Mouse (Mus musculus) inflammation-experienced regulatory T-cells, adult 6 months (primary cell): ENCODE results near the gene Kif22. TPM values are rescaled to one million over a fixed set of nuclear protein-coding genes. Genes with fewer than 3 reads are reported as not detected.

ENCODE experiments used
- ATAC-seq: one replicate; pipeline ENCODE4 v1.8.0; 2017
- polyA plus RNA-seq, 3 experiments: library from polyadenylated mRNA; unstranded; fragments of 100-300 nt; shearing (Covaris generic); gene quantifications; one replicate each; pipeline ENCODE4 v1.2.1; 2017

Kif22 gene
- polyA plus RNA-seq, 3 experiments from 2014 or later: 11.7 to 94.2 (median 13.8) TPM

GRCm38 (mm10) chr7:126983113-126983512 lies 59.2 kb downstream of the Kif22 start:
- no peak for ATAC-seq

GRCm38 (mm10) chr7:126982054-126982453 lies 60.2 kb downstream of the Kif22 start:
- ATAC-seq: no peak

- no peak for ATAC-seq
Measured at GRCm38 (mm10) chr7:126981601-126982000, 60.7 kb downstream of the Kif22 start.

GRCm38 (mm10) chr7:126978841-126979240 lies 63.4 kb downstream of the Kif22 start:
- no peak for ATAC-seq

Other genes with a start within 250 kb of the Kif22 start
- gene Ppp4c, start 250.0 kb downstream of the Kif22 start, polyA plus RNA-seq: 100 to 1,000 TPM; 118 to 168 (median 129) TPM
- gene Fam57b, start 244.8 kb downstream of the Kif22 start, polyA plus RNA-seq: not detected
- gene 4930451I11Rik, start 210.8 kb downstream of the Kif22 start, polyA plus RNA-seq: not detected
- not detected for gene Doc2a, start 195.1 kb downstream of the Kif22 start, polyA plus RNA-seq
- gene Hirip3, start 180.5 kb downstream of the Kif22 start, polyA plus RNA-seq: 10 to 100 TPM; 11.2 to 19.3 (median 18.2) TPM
- gene Ino80e, start 180.1 kb downstream of the Kif22 start, polyA plus RNA-seq: 10 to 100 TPM; 63.0 to 88.4 (median 68.7) TPM
- 10 to 100 TPM; 16.8 to 20.3 (median 19.6) TPM for gene Taok2, start 157.8 kb downstream of the Kif22 start, polyA plus RNA-seq
- gene Tmem219, start 119.6 kb downstream of the Kif22 start, polyA plus RNA-seq: 10 to 100 TPM; 36.8 to 69.8 (median 47.7) TPM
- gene Kctd13, start 113.6 kb downstream of the Kif22 start, polyA plus RNA-seq: 1 to 10 TPM; 6.1 to 7.9 (median 6.3) TPM
- gene Asphd1, start 92.9 kb downstream of the Kif22 start, polyA plus RNA-seq: under 1 TPM in 1 of 3 experiments, not detected in 2; 0.34 TPM
- under 1 TPM; 0.69 to 0.87 (median 0.77) TPM for gene Sez6l2, start 91.9 kb downstream of the Kif22 start, polyA plus RNA-seq
- gene Cdipt, start 66.6 kb downstream of the Kif22 start, polyA plus RNA-seq: 100 to 1,000 TPM; 104 to 127 (median 115) TPM
- gene Cdiptos, start 66.4 kb downstream of the Kif22 start, polyA plus RNA-seq: 1 to 10 TPM in 2 of 3 experiments, under 1 TPM in 1; 0.91 to 1.8 (median 1.3) TPM
- 10 to 100 TPM; 15.2 to 19.7 (median 16.2) TPM for gene Mvp, start 27.9 kb downstream of the Kif22 start, polyA plus RNA-seq
- not detected for gene Pagr1b, start 26.0 kb downstream of the Kif22 start, polyA plus RNA-seq
- gene Pagr1a, start 25.1 kb downstream of the Kif22 start, polyA plus RNA-seq: 10 to 100 TPM; 34.7 to 44.5 (median 42.6) TPM
- 10 to 100 TPM; 42.5 to 62.2 (median 46.4) TPM for gene Gm42742, start 21.4 kb downstream of the Kif22 start, polyA plus RNA-seq
- gene Prrt2, start 21.3 kb downstream of the Kif22 start, polyA plus RNA-seq: 1 to 10 TPM in 1 of 3 experiments, under 1 TPM in 1, not detected in 1; 0.97 to 1.1 TPM
- gene Maz, start 15.4 kb downstream of the Kif22 start, polyA plus RNA-seq: 10 to 100 TPM; 18.6 to 22.4 (median 21.4) TPM
- 1 to 10 TPM in 1 of 3 experiments, not detected in 2; 1.6 TPM for gene Zg16, start 44.9 kb upstream of the Kif22 start, polyA plus RNA-seq
- 100 to 1,000 TPM; 248 to 287 (median 263) TPM for gene AI467606, start 48.9 kb upstream of the Kif22 start, polyA plus RNA-seq
- gene Qprt, start 79.8 kb upstream of the Kif22 start, polyA plus RNA-seq: 10 to 100 TPM in 2 of 3 experiments, 1 to 10 TPM in 1; 7.8 to 15.5 (median 15.0) TPM
- gene Spn, start 95.4 kb upstream of the Kif22 start, polyA plus RNA-seq: 100 to 1,000 TPM; 105 to 226 (median 130) TPM
- 10 to 100 TPM; 43.2 to 56.9 (median 48.7) TPM for gene Cd2bp2, start 153.6 kb upstream of the Kif22 start, polyA plus RNA-seq
- 10 to 100 TPM; 13.2 to 16.6 (median 13.6) TPM for gene Tbc1d10b, start 166.0 kb upstream of the Kif22 start, polyA plus RNA-seq
- gene Mylpf, start 166.4 kb upstream of the Kif22 start, polyA plus RNA-seq: 10 to 100 TPM; 23.0 to 25.8 (median 23.4) TPM
- gene Zfp553, start 190.6 kb upstream of the Kif22 start, polyA plus RNA-seq: 1 to 10 TPM; 3.3 to 6.8 (median 4.6) TPM
- 100 to 1,000 TPM; 783 to 927 (median 807) TPM for gene Sept1, start 190.7 kb upstream of the Kif22 start, polyA plus RNA-seq
- gene Zfp771, start 201.8 kb upstream of the Kif22 start, polyA plus RNA-seq: 1 to 10 TPM in 1 of 3 experiments, under 1 TPM in 1, not detected in 1; 0.46 to 1.5 TPM
- 10 to 100 TPM; 37.2 to 88.3 (median 51.2) TPM for gene Dctpp1, start 218.2 kb upstream of the Kif22 start, polyA plus RNA-seq
- 10 to 100 TPM; 19.4 to 45.4 (median 28.6) TPM for gene Sephs2, start 231.6 kb upstream of the Kif22 start, polyA plus RNA-seq